Mouse (Mus musculus) bone marrow, adult 2 months (tissue): ENCODE measurements at regions not wholly inside any gene's neighbourhood (a gene's known extent, or its start where the extent isn't known, plus 50 kb on each side); places are given as distances from the start of the nearest gene placed in this dataset.

ENCODE experiments used
- H3K27ac ChIP-seq: fragments of 200-500 bp; 2 replicates; pipeline ENCODE4 v1.5.1; 2012; ENCODE audit warnings: low read depth, mild to moderate bottlenecking, control low read depth, inconsistent platforms, low read length; ENCODE audit not compliant: control insufficient read depth, poor library complexity, insufficient read depth
- H3K4me1 ChIP-seq: fragments of 200-500 bp; 2 replicates; pipeline ENCODE4 v1.6.1; 2011; ENCODE audit warnings: low read length; ENCODE audit not compliant: control insufficient read depth, insufficient read depth
- H3K4me3 ChIP-seq: fragments of 200-500 bp; replicated peaks from 2 replicates; pipeline ENCODE3; 2011; ENCODE audit warnings: mild to moderate bottlenecking, low read depth, low read length, control low read depth; ENCODE audit not compliant: control insufficient read depth
- CTCF ChIP-seq: fragments of 200-500 bp; IDR thresholded peaks from 2 replicates; pipeline ENCODE4 v1.5.1; 2011; ENCODE audit warnings: low read length, control low read depth; ENCODE audit not compliant: control insufficient read depth, insufficient read depth
- POLR2A ChIP-seq: fragments of 200-500 bp; IDR thresholded peaks from 2 replicates; pipeline ENCODE4 v1.6.1; 2011; ENCODE audit warnings: low read depth, mild to moderate bottlenecking, control low read depth, low read length, borderline replicate concordance; ENCODE audit not compliant: control insufficient read depth
- WGBS: fragments of 180-500 bp; shearing (Covaris S2); methylation state at CpG from one replicate; pipeline ENCODE4 v1.1.7; 2018; 5-methylcytosine and 5-hydroxymethylcytosine counted together

- 72% methylated on average over 5 of the region's 5 CpGs for WGBS
- H3K4me3 ChIP-seq = no peak overlapping the region
- H3K27ac ChIP-seq = no peak overlapping the region
- no peaks in the 10 kb centered on the region for H3K4me1 ChIP-seq
- TF ChIP-seq POLR2A (no peak), CTCF (no peak)
Observed at GRCm38 (mm10) chr8:116215909-116216308, 288.9 kb upstream of the Dynlrb2 start.

DNA sequence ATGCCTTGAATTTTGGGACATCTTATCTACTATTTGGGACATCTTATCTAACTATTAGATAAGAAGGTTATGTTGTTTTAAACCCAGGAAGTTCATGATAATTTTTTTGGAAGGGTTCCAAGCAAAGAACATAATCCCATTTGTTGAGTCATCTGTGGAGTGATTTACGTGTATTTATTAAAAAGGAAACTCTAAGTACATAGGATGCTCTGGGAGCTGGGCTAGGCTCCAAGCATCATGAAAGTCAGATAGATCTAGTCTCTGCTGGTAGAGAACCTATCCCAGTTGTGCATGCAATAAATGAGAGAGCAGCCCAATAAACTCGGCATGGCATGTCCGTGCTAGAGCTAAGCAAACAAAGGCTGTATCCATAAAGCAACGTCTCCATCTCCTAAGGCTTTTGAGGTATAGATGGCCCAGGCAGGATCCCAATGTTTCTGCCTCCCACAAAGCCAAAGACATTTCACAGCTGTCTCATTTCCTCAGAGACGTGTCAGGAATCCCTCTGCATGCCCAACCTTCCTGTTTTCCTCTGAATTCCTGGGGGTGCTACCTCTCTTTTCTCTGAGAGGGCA lies 289.4 kb upstream of the Dynlrb2 start:
- WGBS = 55% methylated on average over 5 of the region's 5 CpGs
- TF ChIP-seq POLR2A (no peak), CTCF (no peak)
- Histone ChIP-seq H3K4me3 (no peak overlapping the region), H3K4me1 (no peaks in the 10 kb centered on the region), H3K27ac (no peak overlapping the region)

- H3K4me3 ChIP-seq = no peak overlapping the region
- no peaks in the 10 kb centered on the region for H3K4me1 ChIP-seq
- no peak overlapping the region for H3K27ac ChIP-seq
- WGBS = 63% methylated on average over 2 of the region's 2 CpGs
- TF ChIP-seq CTCF = no peak
- TF ChIP-seq POLR2A = no peak
Observed at GRCm38 (mm10) chr8:116203631-116204030, 301.1 kb upstream of the Dynlrb2 start.

- no peak for TF ChIP-seq POLR2A
- no peaks in the 10 kb centered on the region for H3K4me1 ChIP-seq
- WGBS = 86% methylated on average over 11 of the region's 11 CpGs
- H3K27ac ChIP-seq = no peak overlapping the region
- no peak overlapping the region for H3K4me3 ChIP-seq
Observed at GRCm38 (mm10) chr8:116200459-116200999, 304.2 kb upstream of the Dynlrb2 start.

GRCm38 (mm10) chr8:116196623-116197184 lies 308.1 kb upstream of the Dynlrb2 start:
- H3K4me1 ChIP-seq = no peaks in the 10 kb centered on the region
- TF ChIP-seq CTCF (no peak), POLR2A (no peak)
- H3K4me3 ChIP-seq = no peak overlapping the region
- WGBS = 82% methylated on average over 9 of the region's 9 CpGs
- H3K27ac ChIP-seq = no peak overlapping the region

DNA sequence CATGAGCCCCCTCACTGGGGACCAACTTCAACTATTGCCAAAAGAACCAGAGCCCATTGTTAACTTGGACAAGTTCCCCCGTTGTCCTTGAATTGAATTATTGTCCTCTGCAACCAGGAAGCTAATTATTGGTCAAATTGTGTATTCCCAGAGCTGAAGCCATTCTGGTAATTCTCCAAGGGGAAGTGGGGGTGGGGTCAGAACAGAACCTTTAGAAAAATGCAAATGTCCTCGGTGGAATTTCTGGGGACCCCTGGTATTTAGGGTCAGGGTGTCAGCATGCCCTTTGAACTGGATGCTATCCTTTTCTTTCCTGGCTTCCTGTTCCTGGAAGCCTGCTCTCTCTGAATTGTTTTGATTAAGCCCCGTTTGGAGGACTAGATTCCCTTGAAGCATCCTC lies 312.7 kb upstream of the Dynlrb2 start:
- H3K4me3 ChIP-seq = no peak overlapping the region
- 26% methylated on average over 3 of the region's 3 CpGs for WGBS
- H3K27ac ChIP-seq = no peak overlapping the region
- no peak for TF ChIP-seq CTCF
- no peak for TF ChIP-seq POLR2A
- H3K4me1 ChIP-seq = no peaks in the 10 kb centered on the region

GRCm38 (mm10) chr8:116185206-116185605 lies 319.6 kb upstream of the Dynlrb2 start:
- H3K4me1 ChIP-seq = no peaks in the 10 kb centered on the region
- TF ChIP-seq POLR2A = no peak
- no peak for TF ChIP-seq CTCF
- H3K27ac ChIP-seq = no peak overlapping the region
- H3K4me3 ChIP-seq = no peak overlapping the region
- WGBS = 78% methylated on average over 7 of the region's 7 CpGs

DNA sequence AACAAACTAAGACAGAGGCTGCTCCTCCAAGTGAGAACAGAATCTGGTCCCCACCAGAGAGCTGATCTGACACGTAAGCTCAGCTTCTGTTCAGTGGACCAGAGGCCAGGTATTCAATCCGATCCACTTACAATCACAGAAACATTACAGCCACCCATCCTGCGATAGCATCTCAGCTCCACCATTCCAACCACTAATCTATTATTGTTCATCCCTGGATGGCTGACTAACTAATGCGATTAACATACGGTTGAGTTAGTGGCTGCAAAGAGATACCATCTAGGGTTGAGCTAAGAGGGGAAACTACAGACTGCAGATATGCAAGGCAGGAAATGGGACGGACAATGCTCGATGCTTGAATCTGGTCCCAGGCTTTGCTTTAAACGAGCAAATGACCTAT lies 320.5 kb upstream of the Dynlrb2 start:
- TF ChIP-seq POLR2A = no peak
- TF ChIP-seq CTCF = no peak
- Histone ChIP-seq H3K27ac (no peak overlapping the region), H3K4me1 (no peaks in the 10 kb centered on the region), H3K4me3 (no peak overlapping the region)
- WGBS = 49% methylated on average over 8 of the region's 8 CpGs

- TF ChIP-seq CTCF = no peak
- no peak for TF ChIP-seq POLR2A
- H3K27ac ChIP-seq = no peak overlapping the region
- 75% methylated on average over 2 of the region's 2 CpGs for WGBS
- H3K4me3 ChIP-seq = no peak overlapping the region
- no peaks in the 10 kb centered on the region for H3K4me1 ChIP-seq
Observed at GRCm38 (mm10) chr8:116177946-116178345, 326.8 kb upstream of the Dynlrb2 start.
